In the genomic region with DNA sequence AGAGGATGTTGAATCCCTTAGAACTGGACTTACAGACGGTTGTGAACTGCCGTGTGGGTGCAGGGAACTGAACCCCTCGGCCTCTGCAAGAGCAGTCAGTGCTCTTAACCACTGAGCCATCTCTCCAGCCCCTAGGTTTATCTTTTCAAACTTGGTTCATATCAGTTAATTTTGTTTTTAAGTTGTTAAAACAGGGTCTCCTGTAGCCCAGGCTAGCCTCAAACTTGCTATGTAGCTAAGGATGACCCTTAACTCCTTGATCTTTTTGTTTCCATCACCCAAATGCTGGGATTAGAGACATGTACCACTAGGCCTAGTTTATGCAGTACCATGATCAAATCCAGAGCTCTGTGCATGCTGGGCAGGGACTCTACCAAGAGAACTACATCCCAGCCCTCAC, we compare ENCODE assay signal across 16 mouse cellular contexts. TPM values are rescaled to one million over a fixed set of nuclear protein-coding genes. Genes with fewer than 3 reads are reported as not detected.
"Had no signal": no experiment of that assay in that cellular context is flagged by ENCODE, and none has a peak within 500 bp of the region (broad histone marks: within the 10 kb centered on the region; RNA-seq: fewer than 3 reads in every experiment).

No protein-coding gene starts in this region.

- H3K27ac ChIP-seq: lung, embryonic 15.5 days; macrophage; midbrain, embryonic 12.5 days; neural tube, embryonic 12.5 days; stomach, embryonic 15.5 days; stomach, postnatal 0 days had no signal

- H3K4me3 ChIP-seq: lung, embryonic 15.5 days; megakaryocyte, embryonic 14.5 days; midbrain, embryonic 12.5 days; neural tube, embryonic 12.5 days; stomach, embryonic 15.5 days had no signal

- H3K4me2 ChIP-seq: lung, embryonic 15.5 days; midbrain, embryonic 12.5 days; neural tube, embryonic 12.5 days; stomach, embryonic 15.5 days had no signal

- H3K9ac ChIP-seq: liver, postnatal 0 days; lung, embryonic 15.5 days; midbrain, embryonic 12.5 days; neural tube, embryonic 12.5 days; stomach, embryonic 15.5 days had no signal

- ATAC-seq: liver, postnatal 0 days; lung, postnatal 0 days had no signal

- H3K27me3 ChIP-seq: lung, embryonic 15.5 days; megakaryocyte, embryonic 14.5 days; midbrain, embryonic 12.5 days; neural tube, embryonic 12.5 days; stomach, embryonic 15.5 days had no signal

- H3K36me3 ChIP-seq: lung, embryonic 15.5 days; midbrain, embryonic 12.5 days; neural tube, embryonic 12.5 days; stomach, embryonic 15.5 days had no signal

- DNase-seq: liver, postnatal 0 days; lung, adult 2 months; lung, postnatal 14 days; lung, postnatal 36 days; midbrain, embryonic 14.5 days; right cerebral cortex, postnatal 14 days; thymus, adult 2 months; thymus, postnatal 25 days had no signal

- H3K9me3 ChIP-seq: lung, embryonic 15.5 days; megakaryocyte, embryonic 14.5 days; midbrain, embryonic 12.5 days; neural tube, embryonic 12.5 days; stomach, embryonic 15.5 days had no signal

RNA-seq across cellular contexts. Expression of a gene that starts 51.2 kb away (rescaled TPM):
- polyA plus RNA-seq: liver, postnatal 0 days had no signal
